Mouse (Mus musculus) CH12.LX (cell line): Measurements from ENCODE around the gene Cldn10.

Source experiments
- BHLHE40 ChIP-seq: IDR thresholded peaks from 2 replicates; pipeline ENCODE4 v1.6.1; 2011; ENCODE audit warnings: mild to moderate bottlenecking, low read depth, low read length, improper control_type of control experiment
- CHD1 ChIP-seq: IDR thresholded peaks from 2 replicates; pipeline ENCODE4 v1.6.1; 2012; ENCODE audit warnings: low read depth, low read length, improper control_type of control experiment, inconsistent platforms
- CTCF ChIP-seq, 2 experiments: IDR thresholded peaks in 1 of 2; conservative IDR thresholded peaks in 1 of 2; 2 replicates each; pipeline ENCODE4 v1.5.1; 2011 to 2012; ENCODE audit warnings: low read depth in 2 of 2, low read length in 2 of 2, improper control_type of control experiment in 1 of 2, inconsistent platforms in 1 of 2, mild to moderate bottlenecking in 1 of 2, moderate library complexity in 1 of 2
- EP300 ChIP-seq: IDR thresholded peaks from 2 replicates; pipeline ENCODE4 v1.6.1; 2011; ENCODE audit warnings: low read length, improper control_type of control experiment
- POLR2A ChIP-seq: IDR thresholded peaks from 2 replicates; pipeline ENCODE4 v1.6.1; 2011; ENCODE audit warnings: low read depth, mild to moderate bottlenecking, improper control_type of control experiment, low read length
- POLR2AphosphoS2 ChIP-seq: IDR thresholded peaks from 2 replicates; pipeline ENCODE4 v1.6.1; 2011; ENCODE audit warnings: low read depth, low read length, improper control_type of control experiment
- RAD21 ChIP-seq: IDR thresholded peaks from 2 replicates; pipeline ENCODE4 v1.6.1; 2011; ENCODE audit warnings: low read depth, mild to moderate bottlenecking, low read length, improper control_type of control experiment, moderate library complexity
- SMC3 ChIP-seq: IDR thresholded peaks from 2 replicates; pipeline ENCODE4 v1.6.1; 2011; ENCODE audit warnings: low read depth, low read length, improper control_type of control experiment
- TCF12 ChIP-seq: IDR thresholded peaks from 2 replicates; pipeline ENCODE4 v1.6.1; 2014; ENCODE audit warnings: low read depth, mild to moderate bottlenecking, inconsistent platforms, low read length, improper control_type of control experiment
- USF1 ChIP-seq: IDR thresholded peaks from 2 replicates; pipeline ENCODE4 v1.6.1; 2014; ENCODE audit warnings: low read depth, mild to moderate bottlenecking, inconsistent platforms, low read length, improper control_type of control experiment
- USF2 ChIP-seq: conservative IDR thresholded peaks from 2 replicates; pipeline ENCODE4 v1.6.1; 2011; ENCODE audit warnings: low read depth, low read length, improper control_type of control experiment
- ZNF384 ChIP-seq: IDR thresholded peaks from 2 replicates; pipeline ENCODE4 v1.6.1; 2012; ENCODE audit warnings: low read depth, low read length, improper control_type of control experiment, inconsistent platforms

DNA sequence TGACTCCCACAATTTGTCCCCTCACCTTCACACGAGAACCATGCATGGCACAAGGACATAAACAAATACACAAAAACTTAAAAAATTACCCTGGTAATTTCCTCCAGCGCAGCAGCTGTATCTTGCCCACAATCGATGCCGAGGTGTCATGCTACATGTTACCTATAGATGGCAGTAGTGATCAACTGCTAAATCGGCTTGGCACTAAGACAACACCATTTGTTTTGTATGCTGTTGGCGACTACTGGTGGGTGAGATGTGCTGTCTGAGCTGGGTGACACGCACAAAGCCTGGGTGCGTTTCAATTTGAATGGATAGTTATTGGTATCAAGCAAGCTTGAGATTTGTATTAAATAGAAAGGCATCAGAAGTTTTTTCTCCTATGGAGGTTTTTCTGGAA, 32.4 kb downstream of the Cldn10 start:
- TF ChIP-seq POLR2A (no peak), CHD1 (no peak), SMC3 (peak; percentile 75), RAD21 (peak; percentile 91), USF1 (no peak), USF2 (no peak), POLR2AphosphoS2 (no peak), BHLHE40 (no peak), CTCF (conservative IDR thresholded peaks at IDR 0.05 in 1 of 2, IDR thresholded peaks at IDR 0.05 in 1 of 2; ENCODE audit: low read depth in 2 of 2, low read length in 2 of 2) (peak; percentile 91 to 98), EP300 (no peak), ZNF384 (no peak), TCF12 (0 out of 2 replicates have a peak, but pooled peaks have one; percentile 7)
